Mouse (Mus musculus): ENCODE measurements around the gene Txndc5.

- TF ChIP-seq ZC3H11A (IDR thresholded peaks at IDR 0.05; ENCODE audit: borderline replicate concordance, low read depth, low read length) (no peak), HCFC1 (IDR thresholded peaks at IDR 0.05; ENCODE audit: borderline replicate concordance, insufficient read depth, low read length) (no peak)
Measured at GRCm38 (mm10) chr13:38544769-38545445, 16.3 kb upstream of the Txndc5 start.
